Mouse (Mus musculus): ENCODE results near the gene Srpr. TPM values are rescaled to one million over a fixed set of nuclear protein-coding genes. Genes with fewer than 3 reads are reported as not detected.

The Srpr gene
- polyA plus RNA-seq, 1 experiment, result 85.9 TPM

GRCm38 (mm10) chr9:35163011-35163690, 36.8 kb upstream of the Srpr start:
- no peaks in the 10 kb centered on the region for H3K27me3 ChIP-seq (replicated peaks; ENCODE audit: control insufficient read depth, insufficient read depth, low read length)
- no peak overlapping the region for H3K4me3 ChIP-seq (ENCODE audit: insufficient read depth, low read depth, low read length)
- WGBS, result 51% methylated on average over 11 of the region's 11 CpGs
- no peak for TF ChIP-seq CTCF (conservative IDR thresholded peaks at IDR 0.05; ENCODE audit: insufficient read depth, insufficient read length, low read depth, low read length)
- no peak for TF ChIP-seq POLR2A (IDR thresholded peaks at IDR 0.05; ENCODE audit: low read depth, low read length)
- peak overlapping the region; percentile 19; the same call in 1 of the 2 replicates for H3K27ac ChIP-seq (ENCODE audit: insufficient read depth, low read depth, low read length)
- DNase-seq, result peak; percentile 70
- H3K36me3 ChIP-seq (ENCODE audit: control insufficient read depth, insufficient read depth, low read length), result no peaks in the 10 kb centered on the region
- peaks cover 36% of the 10 kb centered on the region for H3K4me1 ChIP-seq (ENCODE audit: control insufficient read depth, insufficient read depth, low read length)

DNA sequence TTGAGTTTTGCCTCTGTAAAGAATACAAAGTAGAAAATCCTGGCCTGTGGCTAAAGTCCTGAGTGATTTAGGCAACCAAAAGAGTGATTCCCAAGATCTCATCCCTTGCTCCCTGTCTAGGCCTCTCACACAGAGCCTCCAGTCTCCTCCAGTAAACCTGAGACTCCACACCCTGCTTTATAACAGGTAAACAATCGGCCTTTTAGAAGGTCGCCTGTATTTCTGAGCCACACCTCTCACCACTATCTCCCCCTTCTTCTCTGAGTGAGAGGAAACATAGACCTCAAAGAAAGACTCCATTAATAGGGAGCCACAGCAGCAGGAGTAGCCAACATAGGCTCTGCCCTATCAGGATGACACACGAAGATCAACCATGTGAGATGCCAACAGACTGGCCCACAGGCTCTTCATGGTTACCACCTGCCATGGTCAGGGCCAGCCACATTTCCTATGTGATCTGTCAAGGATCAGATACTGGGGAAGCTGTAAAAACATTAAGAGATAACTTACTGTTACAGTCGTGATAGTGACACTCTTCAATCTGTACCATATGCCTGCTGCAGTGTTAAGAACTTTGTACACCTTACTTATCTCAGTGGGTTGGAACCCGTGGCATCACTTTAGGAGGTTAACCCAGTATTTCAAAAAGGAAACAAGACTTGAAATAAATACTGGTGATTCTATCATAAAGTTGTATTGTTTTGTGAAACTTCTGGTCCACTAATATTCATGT, 35.7 kb upstream of the Srpr start:
- WGBS, result 83% methylated on average over 5 of the region's 5 CpGs
- H3K27me3 ChIP-seq (replicated peaks; ENCODE audit: control insufficient read depth, insufficient read depth, low read length), result no peaks in the 10 kb centered on the region
- TF ChIP-seq POLR2A (IDR thresholded peaks at IDR 0.05; ENCODE audit: low read depth, low read length), result no peak
- no peak for TF ChIP-seq CTCF (conservative IDR thresholded peaks at IDR 0.05; ENCODE audit: insufficient read depth, insufficient read length, low read depth, low read length)
- DNase-seq, result no peak
- H3K27ac ChIP-seq (ENCODE audit: insufficient read depth, low read depth, low read length), result no peak overlapping the region
- H3K4me1 ChIP-seq (ENCODE audit: control insufficient read depth, insufficient read depth, low read length), result peaks cover 30% of the 10 kb centered on the region
- H3K36me3 ChIP-seq (ENCODE audit: control insufficient read depth, insufficient read depth, low read length), result no peaks in the 10 kb centered on the region
- H3K4me3 ChIP-seq (ENCODE audit: insufficient read depth, low read depth, low read length), result no peak overlapping the region

- no peaks in the 10 kb centered on the region for H3K36me3 ChIP-seq (ENCODE audit: control insufficient read depth, insufficient read depth, low read length)
- no peak overlapping the region for H3K4me3 ChIP-seq (ENCODE audit: insufficient read depth, low read depth, low read length)
- 6% methylated on average over 3 of the region's 3 CpGs for WGBS
- peak; percentile 75 for DNase-seq
- H3K27me3 ChIP-seq (replicated peaks; ENCODE audit: control insufficient read depth, insufficient read depth, low read length), result no peaks in the 10 kb centered on the region
- H3K27ac ChIP-seq (ENCODE audit: insufficient read depth, low read depth, low read length), result peak overlapping the region; percentile 91
- H3K4me1 ChIP-seq (ENCODE audit: control insufficient read depth, insufficient read depth, low read length), result peaks cover 30% of the 10 kb centered on the region
- TF ChIP-seq CTCF (conservative IDR thresholded peaks at IDR 0.05; ENCODE audit: insufficient read depth, insufficient read length, low read depth, low read length), result peak; percentile 50
- TF ChIP-seq POLR2A (IDR thresholded peaks at IDR 0.05; ENCODE audit: low read depth, low read length), result no peak
Measured at GRCm38 (mm10) chr9:35166144-35166797, 33.7 kb upstream of the Srpr start.

DNA sequence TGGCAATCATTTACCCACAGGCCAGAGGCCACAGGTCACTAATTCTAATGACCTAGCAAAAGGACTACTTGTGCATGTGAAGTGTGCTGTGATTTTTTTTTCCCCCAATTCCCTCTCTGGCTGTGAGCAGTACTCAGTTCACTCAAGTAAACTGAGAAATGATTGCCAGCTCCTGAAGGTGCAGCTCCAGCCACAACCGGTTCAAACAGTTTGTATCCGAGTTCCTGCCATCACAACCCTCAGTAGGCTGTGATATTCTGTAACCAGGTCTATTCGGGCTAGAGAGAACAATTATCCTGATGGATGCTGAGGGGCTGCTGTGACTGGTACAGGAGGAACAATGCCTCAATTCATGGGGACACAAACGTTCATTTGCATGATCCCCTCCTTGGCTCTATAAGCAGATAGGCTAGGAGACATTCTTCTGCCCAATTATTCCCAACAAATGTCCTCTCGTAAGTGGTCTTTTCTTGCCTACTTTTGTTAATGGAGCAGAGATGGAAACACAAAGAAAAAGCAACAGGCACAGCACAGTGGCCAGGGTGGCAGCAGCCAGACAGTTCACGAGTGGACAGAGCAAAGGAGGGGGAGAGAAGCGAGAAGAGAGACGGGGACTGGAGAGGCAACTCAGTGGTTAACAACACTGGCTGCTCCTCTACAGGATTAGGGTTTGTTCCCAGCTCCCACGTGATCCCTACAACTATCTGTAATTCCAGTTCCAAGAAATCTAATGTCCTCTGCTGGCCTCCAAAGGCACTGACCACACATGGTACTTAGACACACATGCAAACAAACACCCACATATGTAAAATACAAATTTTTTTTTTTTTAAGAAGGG, 33.0 kb upstream of the Srpr start:
- H3K4me3 ChIP-seq (ENCODE audit: insufficient read depth, low read depth, low read length), result no peak overlapping the region
- H3K4me1 ChIP-seq (ENCODE audit: control insufficient read depth, insufficient read depth, low read length), result peaks cover 26% of the 10 kb centered on the region
- H3K27ac ChIP-seq (ENCODE audit: insufficient read depth, low read depth, low read length), result peak overlapping the region; percentile 51
- no peaks in the 10 kb centered on the region for H3K27me3 ChIP-seq (replicated peaks; ENCODE audit: control insufficient read depth, insufficient read depth, low read length)
- TF ChIP-seq POLR2A (IDR thresholded peaks at IDR 0.05; ENCODE audit: low read depth, low read length) (no peak), CTCF (conservative IDR thresholded peaks at IDR 0.05; ENCODE audit: insufficient read depth, insufficient read length, low read depth, low read length) (no peak)
- peak; percentile 90 for DNase-seq
- WGBS, result 42% methylated on average over 9 of the region's 9 CpGs
- H3K36me3 ChIP-seq (ENCODE audit: control insufficient read depth, insufficient read depth, low read length), result no peaks in the 10 kb centered on the region

GRCm38 (mm10) chr9:35170071-35170470, 29.9 kb upstream of the Srpr start:
- Histone ChIP-seq H3K4me1 (ENCODE audit: control insufficient read depth, insufficient read depth, low read length) (peaks cover 16% of the 10 kb centered on the region; the same call in 1 of the 2 replicates), H3K27ac (ENCODE audit: insufficient read depth, low read depth, low read length) (no peak overlapping the region), H3K36me3 (ENCODE audit: control insufficient read depth, insufficient read depth, low read length) (no peaks in the 10 kb centered on the region), H3K27me3 (replicated peaks; ENCODE audit: control insufficient read depth, insufficient read depth, low read length) (no peaks in the 10 kb centered on the region), H3K4me3 (ENCODE audit: insufficient read depth, low read depth, low read length) (no peak overlapping the region)
- no peak for DNase-seq
- 93% methylated on average over 7 of the region's 7 CpGs for WGBS
- no peak for TF ChIP-seq CTCF (conservative IDR thresholded peaks at IDR 0.05; ENCODE audit: insufficient read depth, insufficient read length, low read depth, low read length)
- no peak for TF ChIP-seq POLR2A (IDR thresholded peaks at IDR 0.05; ENCODE audit: low read depth, low read length)

DNA sequence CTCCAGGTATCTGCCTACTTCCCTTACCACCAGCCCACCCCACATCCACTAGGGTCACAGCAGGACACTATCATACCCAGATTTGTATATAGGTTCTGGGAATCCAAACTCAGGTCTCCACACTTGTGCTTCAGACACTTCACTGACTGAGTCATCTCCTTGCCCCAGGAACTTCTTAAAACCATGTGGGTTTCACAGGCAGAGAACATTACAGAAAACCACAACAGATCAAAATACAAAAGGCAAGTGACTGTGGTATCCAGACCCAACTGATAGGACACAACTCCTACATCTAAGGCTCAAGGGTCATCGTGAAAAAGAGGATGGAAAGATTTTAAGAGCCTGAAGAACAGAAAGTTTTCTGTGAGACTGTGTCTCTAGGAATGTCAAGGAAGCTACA, 26.6 kb upstream of the Srpr start:
- 86% methylated on average over 1 of the region's 1 CpGs for WGBS
- Histone ChIP-seq H3K4me1 (ENCODE audit: control insufficient read depth, insufficient read depth, low read length) (peaks cover 4% of the 10 kb centered on the region; the same call in 1 of the 2 replicates), H3K4me3 (ENCODE audit: insufficient read depth, low read depth, low read length) (no peak overlapping the region), H3K27ac (ENCODE audit: insufficient read depth, low read depth, low read length) (no peak overlapping the region), H3K36me3 (ENCODE audit: control insufficient read depth, insufficient read depth, low read length) (no peaks in the 10 kb centered on the region), H3K27me3 (replicated peaks; ENCODE audit: control insufficient read depth, insufficient read depth, low read length) (no peaks in the 10 kb centered on the region)
- TF ChIP-seq POLR2A (IDR thresholded peaks at IDR 0.05; ENCODE audit: low read depth, low read length) (no peak), CTCF (conservative IDR thresholded peaks at IDR 0.05; ENCODE audit: insufficient read depth, insufficient read length, low read depth, low read length) (no peak)
- DNase-seq, result no peak
